Mouse (Mus musculus): Measurements from ENCODE around the gene Acap2.

GRCm38 (mm10) chr16:31052177-31052726 is 148.8 kb downstream of the Acap2 start:
- TF ChIP-seq CTCF (IDR thresholded peaks at IDR 0.05; ENCODE audit: borderline replicate concordance, insufficient read depth, low read depth, low read length) = no peak
- TF ChIP-seq POLR2A (IDR thresholded peaks at IDR 0.05; ENCODE audit: borderline replicate concordance, insufficient read depth, low read length) = no peak

All from cerebellum, adult 2 months (tissue).